Mouse (Mus musculus): ENCODE data around the gene Cyp26b1. TPM values are rescaled to one million over a fixed set of nuclear protein-coding genes. Genes with fewer than 3 reads are reported as not detected.

The Cyp26b1 gene
- polyA plus RNA-seq, 1 experiment = not detected

DNA sequence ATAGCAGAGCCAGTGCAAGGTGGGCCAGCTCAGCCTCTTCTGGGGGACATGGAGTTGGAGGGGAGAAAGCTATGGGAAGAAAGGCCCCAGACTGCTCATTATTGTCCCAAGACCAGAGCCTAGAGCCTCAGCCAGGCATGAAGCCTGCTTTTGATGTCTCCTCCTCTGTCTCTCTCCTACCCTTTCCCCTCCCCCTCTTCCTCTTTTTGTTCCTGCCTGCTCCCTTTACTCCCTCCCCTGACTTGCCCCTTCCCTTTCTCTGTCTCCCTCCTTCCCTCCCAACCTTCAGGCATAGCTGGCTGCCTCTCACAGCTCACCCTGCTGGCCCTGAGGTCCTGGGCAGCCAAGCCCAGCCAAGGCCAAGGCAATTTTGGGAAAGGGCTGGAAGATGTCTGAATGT lies 24.1 kb downstream of the Cyp26b1 start:
- TF ChIP-seq GATA1 (IDR thresholded peaks at IDR 0.05; ENCODE audit: low read length) (no peak), TAL1 (IDR thresholded peaks at IDR 0.05; ENCODE audit: low read length) (no peak)
- Histone ChIP-seq H3K36me3 (ENCODE audit: control insufficient read depth) (no peaks in the 10 kb centered on the region), H3K27me3 (ENCODE audit: control insufficient read depth) (peaks cover 2% of the 10 kb centered on the region; the same call in 1 of the 2 replicates), H3K4me3 (replicated peaks) (no peak overlapping the region), H3K4me1 (ENCODE audit: control insufficient read depth) (no peaks in the 10 kb centered on the region), H3K9me3 (ENCODE audit: control insufficient read depth, low read length) (no peaks in the 10 kb centered on the region)

DNA sequence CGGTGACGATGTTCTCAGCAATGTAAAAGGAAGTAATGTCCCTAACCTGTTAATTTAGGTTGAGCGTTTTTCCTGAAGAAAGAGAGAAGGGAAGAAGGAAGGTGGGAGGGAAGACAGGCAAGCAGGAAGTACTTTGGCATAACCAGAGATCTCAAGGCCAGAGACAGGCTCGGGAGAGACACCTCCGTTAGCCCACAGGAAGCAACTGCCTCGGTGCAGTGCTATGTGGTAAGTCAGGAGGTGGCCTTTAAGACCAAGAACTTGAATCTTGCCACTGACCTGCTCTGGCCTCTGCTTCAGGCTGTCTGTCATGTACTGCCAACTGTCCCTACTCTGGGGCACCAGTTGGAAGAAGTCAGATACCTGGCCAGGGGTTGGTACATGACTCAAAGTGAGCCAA lies 24.8 kb downstream of the Cyp26b1 start:
- no peak overlapping the region for H3K4me3 ChIP-seq (replicated peaks)
- H3K4me1 ChIP-seq (ENCODE audit: control insufficient read depth) = no peaks in the 10 kb centered on the region
- H3K9me3 ChIP-seq (ENCODE audit: control insufficient read depth, low read length) = no peaks in the 10 kb centered on the region
- no peaks in the 10 kb centered on the region for H3K36me3 ChIP-seq (ENCODE audit: control insufficient read depth)
- no peak for TF ChIP-seq TAL1 (IDR thresholded peaks at IDR 0.05; ENCODE audit: low read length)
- TF ChIP-seq GATA1 (IDR thresholded peaks at IDR 0.05; ENCODE audit: low read length) = no peak
- no peaks in the 10 kb centered on the region for H3K27me3 ChIP-seq (ENCODE audit: control insufficient read depth)

DNA sequence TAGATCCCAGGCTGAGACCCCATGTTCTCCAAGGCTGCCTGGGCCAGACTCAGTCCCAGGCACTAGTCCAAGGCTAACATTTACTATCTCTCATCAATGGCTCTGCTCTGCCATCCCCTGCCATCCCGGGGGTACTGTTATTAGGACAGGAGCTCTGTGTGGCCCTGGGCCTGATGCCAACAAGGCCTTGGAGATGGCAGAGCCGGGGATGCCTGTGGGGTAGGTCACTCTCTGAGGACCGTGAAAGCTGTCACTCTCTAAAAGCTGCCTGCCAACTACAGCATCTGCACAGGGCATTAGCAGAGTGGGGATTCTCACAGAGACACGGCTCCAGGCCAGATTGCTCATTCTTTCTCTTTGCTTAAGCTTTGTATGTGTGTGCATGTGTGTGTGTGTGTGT lies 26.0 kb downstream of the Cyp26b1 start:
- TF ChIP-seq TAL1 (IDR thresholded peaks at IDR 0.05; ENCODE audit: low read length) (no peak), GATA1 (IDR thresholded peaks at IDR 0.05; ENCODE audit: low read length) (no peak)
- H3K4me1 ChIP-seq (ENCODE audit: control insufficient read depth) = no peaks in the 10 kb centered on the region
- no peaks in the 10 kb centered on the region for H3K27me3 ChIP-seq (ENCODE audit: control insufficient read depth)

DNA sequence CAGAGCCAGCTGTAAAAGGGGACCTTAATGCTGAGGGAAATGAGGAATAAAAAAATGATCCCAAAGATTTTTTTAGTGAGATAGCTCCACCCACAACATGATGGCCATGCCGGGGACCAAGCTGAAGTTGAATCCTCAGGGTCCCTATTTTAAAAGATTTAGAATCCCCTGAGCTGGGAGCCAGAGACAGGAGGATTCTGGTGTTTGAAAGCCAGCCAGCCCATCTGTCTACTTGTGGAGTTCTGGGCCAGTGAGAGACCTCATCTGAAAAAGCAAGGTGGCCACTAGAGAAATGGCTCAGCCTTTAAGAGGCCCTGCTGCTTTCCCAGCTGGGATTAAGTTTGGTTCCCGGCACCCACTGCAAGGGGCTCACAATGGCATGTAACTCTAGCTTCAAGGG lies 26.9 kb downstream of the Cyp26b1 start:
- Histone ChIP-seq H3K4me1 (ENCODE audit: control insufficient read depth) (no peaks in the 10 kb centered on the region), H3K27me3 (ENCODE audit: control insufficient read depth) (no peaks in the 10 kb centered on the region), H3K9me3 (ENCODE audit: control insufficient read depth, low read length) (no peaks in the 10 kb centered on the region), H3K36me3 (ENCODE audit: control insufficient read depth) (no peaks in the 10 kb centered on the region), H3K4me3 (replicated peaks) (no peak overlapping the region)
- TF ChIP-seq TAL1 (IDR thresholded peaks at IDR 0.05; ENCODE audit: low read length) (no peak), GATA1 (IDR thresholded peaks at IDR 0.05; ENCODE audit: low read length) (no peak)

More for the DNA sequence above, 26.0 kb downstream of the Cyp26b1 start:
- Histone ChIP-seq H3K4me3 (replicated peaks) (no peak overlapping the region), H3K36me3 (ENCODE audit: control insufficient read depth) (no peaks in the 10 kb centered on the region), H3K9me3 (ENCODE audit: control insufficient read depth, low read length) (no peaks in the 10 kb centered on the region)

DNA sequence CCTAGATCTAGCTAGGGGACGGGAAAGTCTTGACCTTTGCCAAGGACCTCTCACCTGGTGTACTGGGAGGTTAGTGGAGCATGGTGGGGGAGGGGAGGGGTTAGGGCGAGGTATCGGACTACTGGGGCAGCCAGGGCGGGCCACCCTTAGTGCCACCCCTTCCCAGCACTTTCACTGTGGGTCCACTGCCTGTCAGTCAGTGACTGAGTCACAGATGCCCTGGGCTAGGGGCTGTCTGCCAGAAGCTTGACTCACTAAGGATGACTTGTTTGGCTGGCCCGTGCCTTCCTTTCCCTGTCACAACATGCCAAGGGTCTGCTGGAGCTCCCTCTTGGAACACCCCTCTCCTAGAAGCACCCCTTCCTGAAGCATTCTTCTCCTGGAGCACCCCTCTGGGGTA lies 28.5 kb downstream of the Cyp26b1 start:
- Histone ChIP-seq H3K36me3 (ENCODE audit: control insufficient read depth) (no peaks in the 10 kb centered on the region), H3K4me1 (ENCODE audit: control insufficient read depth) (no peaks in the 10 kb centered on the region), H3K27me3 (ENCODE audit: control insufficient read depth) (no peaks in the 10 kb centered on the region), H3K9me3 (ENCODE audit: control insufficient read depth, low read length) (no peaks in the 10 kb centered on the region), H3K4me3 (replicated peaks) (no peak overlapping the region)
- no peak for TF ChIP-seq GATA1 (IDR thresholded peaks at IDR 0.05; ENCODE audit: low read length)
- no peak for TF ChIP-seq TAL1 (IDR thresholded peaks at IDR 0.05; ENCODE audit: low read length)

DNA sequence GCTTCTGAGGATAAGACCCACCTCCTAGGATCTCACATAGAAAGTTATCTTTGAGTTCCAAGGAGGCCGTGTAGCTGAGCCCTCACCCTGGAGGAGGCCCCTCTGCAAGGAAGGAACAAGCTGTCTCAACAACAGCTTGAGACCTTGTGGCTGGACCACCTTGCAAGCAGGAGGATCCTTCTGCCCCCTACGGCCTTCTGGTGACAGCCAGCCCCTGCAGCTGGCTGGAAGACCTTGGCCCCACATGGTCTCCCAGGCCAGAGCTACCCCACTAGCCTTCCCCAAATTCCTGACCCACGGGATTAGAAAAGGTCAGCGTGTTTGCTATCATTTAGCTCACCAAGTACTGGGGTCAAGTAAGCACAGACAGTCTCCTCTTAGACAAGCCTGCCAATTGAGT lies 30.8 kb downstream of the Cyp26b1 start:
- H3K27me3 ChIP-seq (ENCODE audit: control insufficient read depth) = no peaks in the 10 kb centered on the region
- H3K4me1 ChIP-seq (ENCODE audit: control insufficient read depth) = no peaks in the 10 kb centered on the region
- TF ChIP-seq GATA1 (IDR thresholded peaks at IDR 0.05; ENCODE audit: low read length) (no peak), TAL1 (IDR thresholded peaks at IDR 0.05; ENCODE audit: low read length) (no peak)
- no peaks in the 10 kb centered on the region for H3K9me3 ChIP-seq (ENCODE audit: control insufficient read depth, low read length)
- no peaks in the 10 kb centered on the region for H3K36me3 ChIP-seq (ENCODE audit: control insufficient read depth)
- no peak overlapping the region for H3K4me3 ChIP-seq (replicated peaks)

DNA sequence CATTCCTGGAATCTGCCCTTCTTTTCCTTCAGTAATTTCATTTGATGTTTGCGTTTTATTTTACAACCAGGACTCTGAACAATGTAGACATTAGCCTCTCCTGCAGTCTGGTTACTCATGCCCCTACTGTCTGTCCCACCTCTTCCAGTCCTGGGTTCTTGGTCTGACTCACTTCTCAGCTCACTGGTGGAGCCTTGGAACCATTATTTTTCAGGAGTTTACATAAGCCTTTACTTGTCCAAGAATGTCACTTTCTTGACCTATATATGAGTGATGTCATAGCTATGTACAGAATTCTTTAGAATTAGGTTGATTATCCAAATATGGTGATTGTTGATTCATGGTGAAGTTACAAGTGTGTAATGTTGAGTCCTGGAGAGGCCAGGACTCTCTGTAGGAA lies 32.5 kb downstream of the Cyp26b1 start:
- Histone ChIP-seq H3K4me1 (ENCODE audit: control insufficient read depth) (no peaks in the 10 kb centered on the region), H3K4me3 (replicated peaks) (no peak overlapping the region), H3K27me3 (ENCODE audit: control insufficient read depth) (no peaks in the 10 kb centered on the region), H3K9me3 (ENCODE audit: control insufficient read depth, low read length) (no peaks in the 10 kb centered on the region), H3K36me3 (ENCODE audit: control insufficient read depth) (no peaks in the 10 kb centered on the region)
- no peak for TF ChIP-seq GATA1 (IDR thresholded peaks at IDR 0.05; ENCODE audit: low read length)
- TF ChIP-seq TAL1 (IDR thresholded peaks at IDR 0.05; ENCODE audit: low read length) = no peak

DNA sequence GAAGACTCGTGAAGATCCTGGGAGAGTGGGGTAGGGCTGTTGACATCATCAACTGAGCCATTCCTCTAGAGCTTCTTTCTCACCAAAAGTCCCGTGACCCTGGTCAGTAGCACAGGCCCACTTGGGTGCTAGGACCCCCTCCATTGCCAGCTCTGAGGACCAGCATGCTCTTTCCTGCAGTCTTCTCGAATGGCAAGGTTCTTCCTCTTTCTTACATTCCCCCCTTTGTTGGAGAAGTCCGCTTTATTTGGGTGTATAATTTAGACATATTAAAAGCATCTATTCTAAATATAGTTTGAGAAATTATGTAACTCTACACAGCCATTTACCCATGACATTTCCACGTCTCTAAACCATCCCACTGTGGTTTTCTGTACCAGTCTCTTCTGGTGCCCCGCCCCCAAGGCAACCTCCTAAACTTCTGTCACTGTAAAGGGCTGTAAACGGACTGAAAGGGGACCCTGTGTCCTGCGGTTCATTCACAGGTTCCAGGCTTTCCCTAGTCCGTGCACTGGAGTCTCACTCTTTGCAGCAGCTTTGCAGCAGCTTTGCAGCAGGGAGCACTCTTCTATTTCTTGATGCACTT lies 43.8 kb downstream of the Cyp26b1 start:
- no peaks in the 10 kb centered on the region for H3K27me3 ChIP-seq (ENCODE audit: control insufficient read depth)
- H3K9me3 ChIP-seq (ENCODE audit: control insufficient read depth, low read length) = no peaks in the 10 kb centered on the region
- TF ChIP-seq TAL1 (IDR thresholded peaks at IDR 0.05; ENCODE audit: low read length) (no peak), GATA1 (IDR thresholded peaks at IDR 0.05; ENCODE audit: low read length) (no peak)
- H3K4me3 ChIP-seq (replicated peaks) = no peak overlapping the region
- no peaks in the 10 kb centered on the region for H3K36me3 ChIP-seq (ENCODE audit: control insufficient read depth)
- no peaks in the 10 kb centered on the region for H3K4me1 ChIP-seq (ENCODE audit: control insufficient read depth)

DNA sequence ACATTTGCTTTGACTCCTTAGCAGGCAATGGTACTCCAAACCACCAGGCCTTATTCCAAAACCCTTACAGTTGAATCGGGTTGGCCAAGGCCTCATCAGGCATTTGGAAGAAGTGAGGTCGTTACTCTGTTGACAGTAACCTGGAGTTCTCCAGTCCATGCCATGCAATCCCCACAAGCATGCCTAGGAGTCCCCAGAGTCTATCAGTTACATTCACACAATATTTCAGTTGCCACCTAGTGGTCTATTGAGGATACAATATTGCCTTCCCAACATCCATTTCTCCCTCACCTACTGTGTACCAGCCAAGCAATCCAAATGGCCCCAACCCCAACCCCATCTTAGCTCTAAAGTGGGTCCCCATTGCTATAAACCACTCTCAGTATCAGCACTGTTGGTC lies 48.3 kb downstream of the Cyp26b1 start:
- Histone ChIP-seq H3K4me3 (replicated peaks) (no peak overlapping the region), H3K36me3 (ENCODE audit: control insufficient read depth) (no peaks in the 10 kb centered on the region), H3K9me3 (ENCODE audit: control insufficient read depth, low read length) (no peaks in the 10 kb centered on the region), H3K27me3 (ENCODE audit: control insufficient read depth) (no peaks in the 10 kb centered on the region), H3K4me1 (ENCODE audit: control insufficient read depth) (no peaks in the 10 kb centered on the region)
- TF ChIP-seq GATA1 (IDR thresholded peaks at IDR 0.05; ENCODE audit: low read length) (no peak), TAL1 (IDR thresholded peaks at IDR 0.05; ENCODE audit: low read length) (no peak)

DNA sequence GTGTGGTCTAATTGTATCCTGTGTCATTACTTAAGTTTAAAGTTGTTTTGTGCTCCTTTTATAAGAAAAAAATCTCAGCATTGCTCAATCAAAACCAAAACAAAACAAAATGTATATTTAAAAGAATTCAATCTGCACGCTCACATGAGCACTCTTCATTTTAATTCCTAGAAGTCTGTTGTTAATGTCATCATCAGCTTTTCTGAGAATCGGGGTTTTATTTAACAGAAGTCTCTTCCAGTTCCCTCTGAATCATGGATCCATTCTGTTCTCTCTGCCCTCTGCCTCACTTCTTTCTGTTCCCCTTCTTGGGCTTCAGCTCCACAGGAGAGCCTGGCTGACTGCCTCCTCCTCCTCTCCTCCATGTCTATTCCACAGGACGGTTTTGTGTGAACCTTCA lies 49.3 kb downstream of the Cyp26b1 start:
- Histone ChIP-seq H3K36me3 (ENCODE audit: control insufficient read depth) (no peaks in the 10 kb centered on the region), H3K4me3 (replicated peaks) (no peak overlapping the region), H3K4me1 (ENCODE audit: control insufficient read depth) (no peaks in the 10 kb centered on the region), H3K27me3 (ENCODE audit: control insufficient read depth) (no peaks in the 10 kb centered on the region), H3K9me3 (ENCODE audit: control insufficient read depth, low read length) (no peaks in the 10 kb centered on the region)
- TF ChIP-seq GATA1 (IDR thresholded peaks at IDR 0.05; ENCODE audit: low read length) (no peak), TAL1 (IDR thresholded peaks at IDR 0.05; ENCODE audit: low read length) (no peak)
